Mouse (Mus musculus): ENCODE results near the gene Myb.

The Myb gene

DNA sequence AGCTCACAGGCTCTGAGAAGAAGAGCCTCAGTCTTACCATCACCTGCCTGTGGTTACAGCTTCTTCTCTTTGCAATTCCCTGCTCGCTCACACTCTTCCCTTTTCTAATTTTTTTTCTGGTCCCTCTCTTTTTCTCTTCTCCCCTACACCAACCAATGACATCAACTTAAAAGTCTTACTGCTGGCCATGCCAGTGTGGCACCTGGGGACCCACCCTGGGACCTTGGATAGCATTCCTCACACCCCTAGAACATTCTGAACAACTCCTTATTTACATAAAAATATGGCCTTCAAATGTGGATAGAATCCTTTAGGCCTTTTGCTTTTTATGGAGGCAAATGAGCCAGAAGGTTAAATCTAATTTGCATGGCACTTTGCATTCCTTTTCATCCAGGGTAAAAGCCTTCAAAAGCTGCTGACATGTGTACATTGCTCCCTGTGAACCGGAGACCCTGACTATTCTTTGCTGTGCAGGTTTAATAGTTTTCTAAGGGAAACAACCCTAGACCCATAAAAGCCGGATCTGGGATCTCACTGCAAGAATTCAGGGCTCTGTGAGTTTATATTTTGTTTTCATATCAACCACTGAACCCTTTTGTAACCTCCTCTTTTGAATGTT is 73.1 kb downstream of the Myb start:
- in situ Hi-C loops (cut with MboI, MseI), result loop anchor here in 1 of 2 experiments (10.0 kb wide), 1 partner anchor 1683 kb away; no protein-coding TSS in a partner anchor

DNA sequence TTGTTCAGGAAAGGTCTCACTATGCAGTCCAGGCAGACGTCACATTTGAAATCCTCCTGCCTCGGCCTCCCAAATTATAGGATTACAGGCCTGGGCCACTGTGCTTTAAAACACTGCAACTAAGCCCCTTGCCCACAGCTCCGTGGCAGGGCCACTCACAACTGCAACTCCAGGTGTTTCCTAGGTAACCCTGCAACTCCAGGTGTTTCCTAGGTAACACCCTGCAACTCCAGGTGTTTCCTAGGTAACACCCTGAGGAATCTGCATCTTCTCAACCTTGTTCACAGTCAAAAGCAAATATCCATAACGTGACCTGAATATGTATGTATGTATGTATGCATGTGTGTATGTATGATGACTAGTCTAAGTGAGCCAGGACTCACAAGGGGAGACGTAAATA is 75.7 kb downstream of the Myb start:
- in situ Hi-C loops (cut with MboI, MseI), result loop anchor here in 1 of 2 experiments (10.0 kb wide), 1 partner anchor 1680 kb away; no protein-coding TSS in a partner anchor

DNA sequence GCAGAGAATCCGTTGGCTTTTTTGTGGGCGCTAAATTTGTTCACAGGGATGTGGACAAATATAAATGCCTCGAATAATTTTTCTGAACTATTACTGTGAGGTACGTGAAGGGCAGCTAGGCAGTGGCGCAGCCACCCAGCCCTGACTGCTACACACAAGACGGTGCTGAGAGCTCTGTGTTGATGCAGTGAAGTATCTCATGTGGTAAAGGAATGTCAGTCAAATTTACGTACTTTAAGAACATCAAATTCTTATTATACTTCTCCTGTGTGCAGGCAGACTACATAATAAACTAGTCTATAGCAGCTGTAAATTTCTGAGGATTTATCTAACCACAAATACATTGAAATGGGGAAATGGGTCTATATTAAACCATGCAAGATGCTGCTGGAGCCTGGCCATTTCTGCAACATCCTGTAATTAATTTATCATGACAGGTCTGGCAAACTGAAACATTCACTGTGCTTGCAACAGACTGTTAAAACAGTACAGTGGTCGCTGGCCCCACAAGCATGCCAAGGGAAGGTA is 77.3 kb downstream of the Myb start:
- in situ Hi-C loops (cut with MboI, MseI), result loop anchor here in 1 of 2 experiments (10.0 kb wide), 1 partner anchor 1679 kb away; no protein-coding TSS in a partner anchor

DNA sequence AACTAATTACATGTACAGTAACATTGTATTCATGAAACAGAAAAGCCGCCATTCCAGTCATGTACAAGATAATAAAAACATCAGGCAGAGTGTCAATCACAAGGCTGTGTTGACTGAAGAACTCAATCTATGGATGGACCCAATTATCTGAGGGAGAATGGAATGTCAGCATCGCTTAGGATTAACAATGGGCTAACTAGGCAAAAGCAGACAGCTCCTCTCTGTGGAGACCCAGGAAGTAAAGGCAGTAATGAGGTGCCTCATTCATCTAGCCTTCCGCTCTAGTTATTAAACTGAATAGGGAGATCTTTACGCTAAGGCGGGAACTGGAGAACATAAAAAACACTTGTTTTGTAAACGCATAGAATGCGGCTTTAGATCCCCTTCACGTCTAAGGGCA is 78.3 kb downstream of the Myb start:
- in situ Hi-C loops (cut with MboI, MseI), result loop anchor here in 1 of 2 experiments (10.0 kb wide), 1 partner anchor 1678 kb away; no protein-coding TSS in a partner anchor

DNA sequence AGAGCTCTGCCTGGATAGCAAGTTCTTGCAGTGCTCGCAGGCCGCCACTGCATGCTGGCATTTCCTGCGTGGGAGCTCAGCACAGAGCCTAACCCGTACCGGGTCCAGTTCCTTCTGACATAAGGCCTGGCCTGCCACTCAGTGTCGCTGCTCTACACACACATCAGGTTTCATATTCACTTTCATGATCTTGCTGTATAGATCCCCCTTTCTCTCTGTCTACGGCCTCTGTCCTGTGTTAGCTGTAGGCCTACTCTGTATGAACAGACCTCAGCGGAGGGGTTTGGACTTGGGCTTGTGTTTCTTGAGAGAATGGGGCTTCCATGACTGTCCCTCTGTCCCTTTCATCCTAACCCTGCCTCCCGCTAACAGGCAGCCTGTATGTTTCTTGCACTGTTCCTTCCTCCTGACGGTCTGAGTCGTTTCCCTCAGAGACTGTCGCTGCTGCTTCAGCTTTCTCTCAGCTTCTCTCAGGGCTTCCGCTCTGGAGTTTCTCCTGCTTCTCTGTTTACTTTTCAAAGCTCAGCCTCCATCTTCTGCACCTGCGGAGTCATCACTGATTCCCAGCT is 83.5 kb downstream of the Myb start:
- in situ Hi-C loops (cut with MboI, MseI), result loop anchor here in 1 of 2 experiments (5.0 kb wide), 1 partner anchor 50 kb away; no protein-coding TSS in a partner anchor

DNA sequence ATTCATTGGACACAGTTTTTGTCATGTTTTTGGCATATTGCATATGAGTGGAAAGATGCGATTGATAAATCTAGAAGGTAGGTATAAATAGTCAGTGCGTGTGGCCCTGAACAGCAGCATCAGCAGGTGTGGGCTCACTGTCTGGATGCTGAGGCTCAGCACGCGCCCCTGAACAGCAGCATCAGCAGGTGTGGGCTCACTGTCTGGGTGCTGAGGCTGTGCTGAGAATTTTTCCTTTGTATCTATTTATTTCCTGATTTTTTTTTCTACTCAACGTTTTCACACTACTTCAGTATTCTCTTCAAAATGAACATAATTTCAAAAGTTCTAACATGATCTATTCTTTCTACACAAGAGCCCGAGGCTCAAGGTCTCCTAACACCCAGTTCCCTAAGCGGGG is 84.1 kb downstream of the Myb start:
- in situ Hi-C loops (cut with MboI, MseI), result loop anchor here in 1 of 2 experiments (5.0 kb wide), 1 partner anchor 51 kb away; no protein-coding TSS in a partner anchor

DNA sequence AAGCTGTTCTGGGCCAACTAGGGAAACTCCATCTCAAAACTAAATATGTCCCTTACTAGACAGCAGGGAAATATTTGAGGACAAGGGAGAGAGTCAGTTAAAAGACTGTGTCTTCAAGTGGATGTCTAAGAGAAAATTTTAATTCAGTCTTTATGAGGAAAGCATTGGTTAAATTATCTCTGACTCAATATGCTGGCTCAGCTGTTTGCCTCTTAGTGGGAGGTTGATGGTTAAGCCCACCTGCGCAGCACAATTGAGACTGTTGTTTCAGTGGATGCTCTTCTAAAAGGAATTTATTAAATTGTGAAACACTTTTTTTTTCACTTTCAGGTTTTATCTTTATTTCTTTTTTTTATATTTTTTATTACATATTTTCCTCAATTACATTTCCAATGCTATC is 84.6 kb downstream of the Myb start:
- in situ Hi-C loops (cut with MboI, MseI), result loop anchor here in 1 of 2 experiments (5.0 kb wide), 1 partner anchor 51 kb away; no protein-coding TSS in a partner anchor
